Mouse (Mus musculus): ENCODE data around the gene Cd3d. TPM values are rescaled to one million over a fixed set of nuclear protein-coding genes. Genes with fewer than 3 reads are reported as not detected.

Cd3d gene
- total RNA-seq, 2 experiments from 2014 or later: not detected

Other genes starting within 250 kb of the Cd3d start
- 10 to 100 TPM; 59.0 to 67.4 TPM for gene Phldb1, start 246.6 kb upstream of the Cd3d start, total RNA-seq (2021)
- gene Arcn1, start 213.9 kb upstream of the Cd3d start, total RNA-seq (2021): 10 to 100 TPM; 90.0 to 95.3 TPM
- 10 to 100 TPM; 67.8 to 72.0 TPM for gene Ift46, start 213.9 kb upstream of the Cd3d start, total RNA-seq (2021)
- gene Tmem25, start 182.5 kb upstream of the Cd3d start, total RNA-seq (2021): 10 to 100 TPM; 52.2 to 66.1 TPM
- under 1 TPM; 0.80 to 0.95 TPM for gene Ttc36, start 178.7 kb upstream of the Cd3d start, total RNA-seq (2021)
- 10 to 100 TPM; 84.1 to 88.1 TPM for gene Kmt2a, start 100.5 kb upstream of the Cd3d start, total RNA-seq (2021)
- 100 to 1,000 TPM; 316 to 362 TPM for gene Atp5l, start 61.0 kb upstream of the Cd3d start, total RNA-seq (2021)
- 10 to 100 TPM; 66.7 to 69.0 TPM for gene Ube4a, start 16.2 kb upstream of the Cd3d start, total RNA-seq (2021)
- gene Cd3g, start 1.4 kb upstream of the Cd3d start, total RNA-seq (2021): not detected
- not detected for gene Cd3e, start 27.8 kb downstream of the Cd3d start, total RNA-seq (2021)
- 1 to 10 TPM; 1.9 TPM for gene Mpzl2, start 58.0 kb downstream of the Cd3d start, total RNA-seq (2021)
- 1 to 10 TPM; 4.5 to 5.2 TPM for gene Mpzl3, start 73.4 kb downstream of the Cd3d start, total RNA-seq (2021)
- 1 to 10 TPM in 1 of 2 experiments, under 1 TPM in 1; 0.35 to 1.3 TPM for gene Jaml, start 97.4 kb downstream of the Cd3d start, total RNA-seq (2021)
- 100 to 1,000 TPM; 267 to 274 TPM for gene Scn2b, start 136.0 kb downstream of the Cd3d start, total RNA-seq (2021)
- 10 to 100 TPM; 87.0 to 91.4 TPM for gene Scn4b, start 156.6 kb downstream of the Cd3d start, total RNA-seq (2021)
- gene BC049352, start 200.2 kb downstream of the Cd3d start, total RNA-seq (2021): 1 to 10 TPM in 1 of 2 experiments, under 1 TPM in 1; 0.84 to 1.3 TPM
- gene Tmprss4, start 222.3 kb downstream of the Cd3d start, total RNA-seq (2021): under 1 TPM in 1 of 2 experiments, not detected in 1; 0.28 TPM